Mouse (Mus musculus): ENCODE data around the gene Dbn1.

- TF ChIP-seq CTCF (conservative IDR thresholded peaks at IDR 0.05 in 1 of 2, IDR thresholded peaks at IDR 0.05 in 1 of 2; ENCODE audit: low read depth in 2 of 2, low read length in 2 of 2) (no peak), POLR2A (IDR thresholded peaks at IDR 0.05; ENCODE audit: low read depth, low read length) (no peak), ZC3H11A (IDR thresholded peaks at IDR 0.05; ENCODE audit: low read depth, low read length) (no peak), ELF1 (IDR thresholded peaks at IDR 0.05; ENCODE audit: low read depth, low read length) (no peak), MAX (IDR thresholded peaks at IDR 0.05; ENCODE audit: low read length) (no peak), ZMIZ1 (IDR thresholded peaks at IDR 0.05; ENCODE audit: low read depth, low read length) (no peak), JUND (conservative IDR thresholded peaks at IDR 0.05; ENCODE audit: low read depth, low read length) (no peak), MEF2A (IDR thresholded peaks at IDR 0.05; ENCODE audit: borderline replicate concordance, low read depth, low read length) (no peak)
Measured at GRCm38 (mm10) chr13:55444937-55445315, 43.0 kb downstream of the Dbn1 start, which contains the start of gene Grk6.
